Mouse (Mus musculus) mouse embryonic stem cell (cell line): ENCODE measurements at regions not wholly inside any gene's neighbourhood (a gene's known extent, or its start where the extent isn't known, plus 50 kb on each side); places are given as distances from the start of the nearest gene placed in this dataset.

Experiments
- in situ Hi-C, 2 experiments: fragments of 300-500 bp; cut with MboI; formaldehyde crosslinking; loops; 1 replicate in 1 of 2; 3 replicates in 1 of 2; pipeline ENCODE4 v1.14.3; 2019 to 2020; ENCODE audit warnings: low sequenced_read_pairs in 2 of 2, low pct_unique_long_range_greater_than_20kb in 1 of 2, mixed read lengths in 1 of 2; ENCODE audit not compliant: unreplicated experiment in 1 of 2

- in situ Hi-C loops = no loop called here
Measured at GRCm38 (mm10) chr13:53665592-53665991, 192.7 kb upstream of the Msx2 start.

GRCm38 (mm10) chr13:53664631-53665230 lies 191.9 kb upstream of the Msx2 start:
- in situ Hi-C loops = no loop called here

GRCm38 (mm10) chr13:53652826-53653225 lies 180.0 kb upstream of the Msx2 start:
- in situ Hi-C loops = no loop called here

- in situ Hi-C loops = no loop called here
Measured at GRCm38 (mm10) chr13:53648353-53648752, 175.5 kb upstream of the Msx2 start.

- in situ Hi-C loops = no loop called here
Measured at GRCm38 (mm10) chr13:53642557-53642956, 169.7 kb upstream of the Msx2 start.

GRCm38 (mm10) chr13:53639584-53639983 lies 166.7 kb upstream of the Msx2 start:
- in situ Hi-C loops = no loop called here

- in situ Hi-C loops = no loop called here
Measured at GRCm38 (mm10) chr13:53639115-53639514, 166.2 kb upstream of the Msx2 start.

GRCm38 (mm10) chr13:53636011-53636410 lies 163.1 kb upstream of the Msx2 start:
- in situ Hi-C loops = no loop called here

GRCm38 (mm10) chr13:53634637-53635203 lies 161.8 kb upstream of the Msx2 start:
- in situ Hi-C loops = no loop called here

- in situ Hi-C loops = no loop called here
Measured at GRCm38 (mm10) chr13:53598050-53598449, 125.2 kb upstream of the Msx2 start.

- in situ Hi-C loops = no loop called here
Measured at GRCm38 (mm10) chr13:53596871-53597800, 124.3 kb upstream of the Msx2 start.

GRCm38 (mm10) chr13:53592755-53593154 lies 119.9 kb upstream of the Msx2 start:
- in situ Hi-C loops = no loop called here

GRCm38 (mm10) chr13:53586771-53587170 lies 113.9 kb upstream of the Msx2 start:
- in situ Hi-C loops = no loop called here

- in situ Hi-C loops = no loop called here
Measured at GRCm38 (mm10) chr13:53584504-53585130, 111.7 kb upstream of the Msx2 start.

GRCm38 (mm10) chr13:53553876-53554577 lies 81.2 kb upstream of the Msx2 start:
- in situ Hi-C loops = no loop called here

GRCm38 (mm10) chr13:53553192-53553875 lies 80.5 kb upstream of the Msx2 start:
- in situ Hi-C loops = no loop called here

GRCm38 (mm10) chr13:53548396-53548795 lies 75.5 kb upstream of the Msx2 start:
- in situ Hi-C loops = no loop called here

GRCm38 (mm10) chr13:53543291-53543690 lies 70.4 kb upstream of the Msx2 start:
- in situ Hi-C loops = no loop called here
